In genomic region chr2:131561891-131562585, GRCm38 (mm10) we compare ENCODE assay signal across 9 mouse cellular contexts. TPM values are rescaled to one million over a fixed set of nuclear protein-coding genes. Genes with fewer than 3 reads are reported as not detected.
DNase-seq lines count a peak whose midpoint lies in the region; ATAC-seq and TF ChIP-seq lines count a peak whose summit lies in the region.
"Had no signal": no experiment of that assay in that cellular context is flagged by ENCODE, and none has a peak within 500 bp of the region (broad histone marks: within the 10 kb centered on the region; RNA-seq: fewer than 3 reads in every experiment).

Gene Adra1d (minus strand): TSS chr2:131562283.

- no peak for TF ChIP-seq CTCF in left cerebral cortex, adult 2 months (IDR thresholded peaks at IDR 0.05)

- H3K4me2 ChIP-seq in heart, embryonic 12.5 days: peak within 1 kb of the TSS; percentile 79
- peak within 1 kb of the TSS; percentile 72 for H3K4me2 ChIP-seq in midbrain, embryonic 11.5 days

- intact Hi-C loops in left cerebral cortex, adult 2 months (cut with DNase I): loop anchor here (1.0 to 2.0 kb wide), 4 partner anchors 103 to 250 kb away; no protein-coding TSS in a partner anchor

- under 1% methylated on average over 73 of the region's 82 CpGs for WGBS in heart, embryonic 12.5 days
- WGBS in midbrain, embryonic 11.5 days: 1% methylated on average over 68 of the region's 82 CpGs

- H3K9me3 ChIP-seq in heart, embryonic 12.5 days (replicated peaks): no peaks in the 10 kb centered on the region
- no peaks in the 10 kb centered on the region for H3K9me3 ChIP-seq in midbrain, embryonic 11.5 days (ENCODE audit: control insufficient read depth, low read length)

- peak; percentile 68 for ATAC-seq in heart, embryonic 12.5 days (ENCODE audit: insufficient number of reproducible peaks, low FRiP score)
- peak; percentile 68; the same call in 1 of the 2 replicates for ATAC-seq in midbrain, embryonic 11.5 days (ENCODE audit: low FRiP score)
- no peak for ATAC-seq in megakaryocyte-erythroid progenitor cell, adult 5-6 weeks (replicated peaks; ENCODE audit: low FRiP score, low TSS enrichment, poor library complexity, severe bottlenecking)
- no peak for ATAC-seq in erythroblast, adult 5-6 weeks (replicated peaks; ENCODE audit: low FRiP score, poor library complexity, severe bottlenecking)

- H3K36me3 ChIP-seq in heart, embryonic 12.5 days: no peaks in the 10 kb centered on the region
- H3K36me3 ChIP-seq in midbrain, embryonic 11.5 days (ENCODE audit: control insufficient read depth, insufficient read depth, low read length): no peaks in the 10 kb centered on the region

- peak within 1 kb of the TSS; percentile 91 for H3K27ac ChIP-seq in left cerebral cortex, adult 2 months
- H3K27ac ChIP-seq in heart, embryonic 12.5 days (ENCODE audit: poor library complexity, severe bottlenecking): no peak within 1 kb of the TSS
- no peak within 1 kb of the TSS for H3K27ac ChIP-seq in midbrain, embryonic 11.5 days (ENCODE audit: low read depth, low read length)
- H3K27ac ChIP-seq: macrophage had no signal

- peaks cover 13% of the 10 kb centered on the region; the same call in 1 of the 2 replicates for H3K4me1 ChIP-seq in heart, embryonic 12.5 days (replicated peaks)
- H3K4me1 ChIP-seq in midbrain, embryonic 11.5 days (ENCODE audit: control insufficient read depth, insufficient read depth, low read length): peaks cover 10% of the 10 kb centered on the region

- H3K9ac ChIP-seq in heart, embryonic 12.5 days: peak within 1 kb of the TSS; percentile 63
- peak within 1 kb of the TSS; percentile 30; the same call in 1 of the 2 replicates for H3K9ac ChIP-seq in midbrain, embryonic 11.5 days (ENCODE audit: low read length)

- H3K4me3 ChIP-seq in left cerebral cortex, adult 2 months: peak within 1 kb of the TSS; percentile 58
- peak within 1 kb of the TSS; percentile 54 for H3K4me3 ChIP-seq in heart, embryonic 12.5 days
- peak within 1 kb of the TSS; percentile 45 for H3K4me3 ChIP-seq in midbrain, embryonic 11.5 days (ENCODE audit: low read depth, low read length)

- peaks cover 78% of the 10 kb centered on the region for H3K27me3 ChIP-seq in heart, embryonic 12.5 days (replicated peaks)
- H3K27me3 ChIP-seq in midbrain, embryonic 11.5 days (ENCODE audit: control insufficient read depth, insufficient read depth, low read length): peaks cover 47% of the 10 kb centered on the region

- no peak for DNase-seq in left cerebral cortex, adult 2 months (ENCODE audit: extremely low spot score in 1 of 2, low spot score in 2 of 2)
- no peak for DNase-seq in left cerebral cortex, adult 9 months (ENCODE audit: low spot score in 2 of 2)
- DNase-seq in adrenal gland, postnatal 25 days: peak; percentile 79
- peak; percentile 6 to 44 for DNase-seq in kidney, postnatal 36 days
- peak; percentile 94 for DNase-seq in midbrain, embryonic 11.5 days (ENCODE audit: low spot score, missing footprints)

RNA-seq across cellular contexts. Expression of gene Adra1d, which starts in this region (rescaled TPM):
- total RNA-seq in left cerebral cortex, adult 2 months (2021): 10 to 100 TPM; 64.3 to 65.7 TPM
- total RNA-seq in adrenal gland, postnatal 25 days (2021): 19.2 and 36.8 TPM in 2 replicates
- 0.23 and 0.45 TPM in 2 replicates for polyA plus RNA-seq in heart, embryonic 12.5 days (2016; fragmentation: Nextera tagmentation; extraction: Ambion mirVana)
- 0.19 and 0.34 TPM in 2 replicates for polyA plus RNA-seq in midbrain, embryonic 11.5 days (2014; fragmentation: Nextera tagmentation; extraction: Ambion mirVana)
- total RNA-seq in megakaryocyte-erythroid progenitor cell, adult 5-6 weeks (2014; fragmentation: Nextera tagmentation): not detected in 2 replicates
- not detected in 2 replicates for total RNA-seq in megakaryocyte-erythroid progenitor cell, adult 5-6 weeks (2017)
- total RNA-seq in erythroblast, adult 5-6 weeks (2015; ENCODE audit: low replicate concordance): not detected in 2 replicates
- total RNA-seq in erythroblast, adult 5-6 weeks (2017; ENCODE audit: low replicate concordance): not detected in 2 replicates
- polyA plus RNA-seq: macrophage had no signal

Comparison
In these comparisons a context has a peak if more than half of its experiments do, and no peak if none do; other contexts are left out.
1. RNA of gene Adra1d (total RNA-seq): 64.3 to 65.7 TPM in left cerebral cortex, adult 2 months and 19.2 to 36.8 TPM in adrenal gland, postnatal 25 days; not detected in megakaryocyte-erythroid progenitor cell, adult 5-6 weeks and not detected in erythroblast, adult 5-6 weeks; every median in the first group is over 10 times any median in the second.
2. Peak in ATAC-seq, H3K4me3 ChIP-seq, H3K9ac ChIP-seq and H3K4me2 ChIP-seq in heart, embryonic 12.5 days; RNA of the gene not detected or under 1 TPM.
3. Peak in DNase-seq, ATAC-seq, H3K4me3 ChIP-seq, H3K9ac ChIP-seq and H3K4me2 ChIP-seq in midbrain, embryonic 11.5 days; RNA of the gene not detected or under 1 TPM.
4. DNase-seq: peak in adrenal gland, postnatal 25 days (single experiment) and kidney, postnatal 36 days (2 of 2); none in left cerebral cortex, adult 2 months (0 of 2) and left cerebral cortex, adult 9 months (0 of 2).
5. Peak in every context shown above with its lines, with median percentiles within 50 percentile points of each other: H3K4me3 ChIP-seq.